Mouse (Mus musculus) right cerebral cortex, postnatal 36 days (tissue): ENCODE results near the gene Tpcn2.

Source experiments
- DNase-seq, 2 experiments: peaks; one replicate each; pipeline ENCODE4 v3.0.0; 2022; ENCODE audit warnings: low spot score in 2 of 2, mixed read lengths in 1 of 2

The Tpcn2 gene

DNA sequence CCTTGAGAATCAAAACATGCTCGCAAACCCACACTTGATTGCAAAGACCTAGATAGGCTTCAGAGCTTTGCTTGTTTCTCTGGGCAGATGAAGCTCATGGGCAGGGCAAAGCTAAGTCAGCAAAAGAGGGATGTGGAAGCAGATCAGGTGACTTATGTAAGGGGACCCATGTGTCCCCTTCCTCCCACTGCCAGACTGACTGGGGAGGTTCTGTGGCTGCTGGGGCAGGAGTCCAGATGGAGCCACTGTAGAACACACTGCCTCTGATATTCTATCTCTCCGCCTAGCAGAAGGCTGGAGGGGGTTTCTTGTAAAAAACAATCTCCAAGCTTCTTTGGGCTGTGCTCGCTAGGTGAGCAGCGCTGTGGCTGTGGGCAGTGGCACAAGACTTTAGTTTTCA is 128.1 kb downstream of the Tpcn2 start:
- no peak for DNase-seq

DNA sequence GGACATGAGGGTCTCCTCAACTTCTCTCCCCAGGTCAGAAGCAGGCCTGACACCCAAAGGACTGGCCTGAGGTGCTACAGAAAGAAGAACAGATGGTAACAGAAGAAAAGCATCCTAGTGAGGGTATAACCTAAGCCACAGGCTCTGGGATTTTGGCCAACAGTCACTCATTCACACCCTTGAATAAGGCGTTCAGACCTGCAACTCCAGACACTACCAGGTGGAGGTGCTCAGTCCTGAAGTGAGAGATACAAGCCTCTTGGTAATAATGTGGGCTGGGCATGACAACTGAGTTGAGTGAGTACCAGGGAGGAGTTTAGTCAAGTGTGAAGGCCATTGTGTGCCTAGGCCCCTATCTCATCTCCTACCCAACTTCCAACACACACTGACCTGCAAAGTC is 129.7 kb downstream of the Tpcn2 start:
- no peak for DNase-seq

DNA sequence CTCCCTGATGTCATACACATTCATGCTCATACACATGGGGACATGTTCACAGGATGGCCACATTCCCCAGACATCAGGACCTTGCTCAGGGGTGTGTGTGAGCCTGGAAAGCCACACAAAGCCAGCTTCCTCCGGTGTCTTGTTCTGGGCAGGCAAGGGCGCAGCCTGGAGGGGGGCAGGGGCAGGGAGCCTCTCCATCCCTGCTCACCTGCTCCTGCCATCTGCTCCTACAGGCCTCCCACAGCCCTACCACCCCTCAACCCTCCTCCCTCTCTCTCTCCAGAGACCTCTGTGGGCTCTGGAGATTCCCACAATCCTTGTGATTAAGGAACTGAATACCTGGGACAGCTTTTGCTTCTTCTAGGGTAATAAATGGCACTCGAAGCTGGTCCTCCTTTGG is 132.0 kb downstream of the Tpcn2 start:
- DNase-seq = no peak

DNA sequence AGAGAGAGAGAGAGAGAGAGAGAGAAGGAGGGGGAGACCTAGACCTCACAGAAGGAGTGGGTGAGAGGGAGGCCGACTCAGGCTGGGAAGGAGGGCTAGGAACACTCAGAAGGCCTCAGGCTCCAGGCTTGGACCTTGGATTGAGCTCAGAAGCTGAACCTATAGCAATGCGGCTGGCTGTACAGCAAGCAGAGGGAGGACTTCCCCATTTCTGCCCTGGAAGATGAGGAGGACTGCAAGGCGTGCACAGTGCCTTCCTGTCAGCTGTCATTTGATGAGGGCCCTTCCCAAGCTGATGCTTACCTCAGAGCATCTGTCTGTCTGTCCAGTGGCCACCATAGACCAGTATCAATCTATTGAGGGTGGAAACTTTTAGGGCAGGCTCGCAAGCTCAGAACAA is 134.9 kb downstream of the Tpcn2 start:
- no peak for DNase-seq

DNA sequence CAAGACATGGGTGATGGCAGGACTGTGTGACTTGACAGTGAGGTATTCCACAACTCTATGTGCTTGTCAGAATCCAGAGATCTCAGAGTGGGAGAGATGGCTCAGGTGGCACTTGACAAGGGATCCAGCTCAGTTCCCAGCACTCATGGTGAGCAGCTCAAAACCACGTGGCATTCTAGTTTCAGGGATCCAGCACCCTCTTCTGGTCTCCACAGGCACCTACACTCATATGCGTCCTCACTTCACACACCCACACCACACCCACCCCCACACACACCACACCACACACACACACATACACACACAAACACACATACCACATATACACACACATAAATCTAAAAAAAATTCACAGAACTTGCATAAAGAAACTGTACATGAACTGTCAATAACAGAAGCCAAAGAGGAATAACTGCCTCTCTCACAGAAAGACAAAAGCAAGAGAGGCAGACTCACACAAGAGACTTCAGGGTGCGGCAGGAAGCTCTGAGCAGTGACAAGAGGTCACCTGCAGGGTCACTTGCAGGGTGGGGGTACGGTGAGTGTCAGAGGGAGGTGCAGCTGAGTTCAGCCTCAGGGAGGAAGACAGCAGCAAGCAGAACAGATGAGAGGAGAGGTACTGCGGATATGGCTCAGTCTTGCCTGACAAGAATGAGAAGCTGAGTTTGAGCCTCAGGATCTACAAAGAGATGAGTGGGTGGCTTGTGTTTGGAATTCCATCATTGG is 135.7 kb downstream of the Tpcn2 start:
- DNase-seq = no peak

DNA sequence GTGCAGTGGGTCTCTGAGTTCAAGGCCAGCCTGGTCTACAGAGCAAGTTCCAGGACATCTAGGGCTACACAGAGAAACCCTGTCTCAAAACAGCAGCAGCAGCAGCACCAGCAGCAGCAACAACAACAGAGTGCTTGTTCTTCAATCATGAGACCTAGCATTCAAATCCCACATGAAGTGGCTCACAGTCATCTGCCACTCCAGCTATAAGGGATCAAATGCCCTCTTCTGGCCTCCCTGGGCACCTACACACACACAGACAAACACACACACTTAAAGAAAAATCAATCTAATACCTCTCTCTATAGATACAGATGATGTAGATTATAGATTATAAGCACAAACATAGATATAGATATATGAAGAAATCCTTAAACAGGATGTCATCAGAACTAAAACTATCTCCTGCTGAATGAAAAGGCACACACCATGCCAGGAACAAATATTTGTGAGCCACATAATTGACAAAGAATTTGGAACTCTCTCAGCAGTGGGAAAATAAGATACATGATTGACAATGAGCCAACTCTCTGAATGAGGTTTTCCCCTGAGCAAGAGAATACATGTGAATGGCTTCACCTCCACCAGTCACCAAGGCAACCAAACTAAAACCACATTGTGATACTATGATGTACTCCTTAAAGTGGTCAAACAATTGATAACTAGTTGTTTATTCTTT is 137.4 kb downstream of the Tpcn2 start:
- no peak for DNase-seq

DNA sequence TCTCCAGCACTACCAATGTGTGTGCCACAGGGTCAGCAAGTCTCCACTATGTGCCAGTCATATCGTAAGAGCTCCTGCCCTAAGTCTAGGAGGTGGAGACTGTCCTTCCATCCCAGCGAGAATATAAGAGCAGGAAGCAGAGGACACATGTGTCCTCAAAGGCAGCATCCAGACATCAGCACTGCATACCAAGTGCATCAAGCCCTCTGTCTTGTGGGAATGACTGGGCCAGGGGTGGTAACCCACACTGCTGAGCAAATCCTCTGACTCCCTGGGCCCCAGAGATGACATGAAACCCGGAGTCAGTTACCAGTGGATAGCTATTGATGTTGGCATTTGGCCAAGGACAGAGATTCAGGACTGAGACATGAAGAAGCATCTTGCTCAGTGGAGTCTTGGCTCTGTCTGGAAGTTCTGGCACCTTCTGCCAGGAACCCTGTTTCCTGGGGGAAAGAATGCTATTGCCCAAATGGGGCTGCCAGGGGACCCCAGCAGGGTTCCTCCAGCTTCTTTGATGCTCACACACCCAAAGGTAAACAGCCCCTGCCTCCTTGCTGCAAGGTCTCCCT is 140.2 kb downstream of the Tpcn2 start:
- no peak for DNase-seq

DNA sequence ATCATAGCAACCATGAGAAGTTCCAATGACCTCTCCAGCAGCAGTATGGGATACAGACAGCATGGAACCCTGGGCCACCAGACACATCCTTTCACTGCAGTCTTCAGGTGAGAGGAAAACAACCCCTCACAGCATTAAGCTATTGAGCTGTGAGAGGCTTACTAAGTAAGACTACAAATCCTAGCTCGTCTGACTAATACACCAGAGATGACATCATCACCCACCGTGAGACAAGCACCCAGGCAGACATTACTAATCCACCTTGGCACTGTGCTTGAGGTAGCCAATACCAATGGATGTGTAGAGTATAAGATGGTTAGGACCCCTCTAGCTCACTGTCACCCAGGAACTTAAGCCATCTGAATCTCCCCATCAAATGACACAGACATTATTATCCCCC is 143.2 kb downstream of the Tpcn2 start:
- DNase-seq = no peak

DNA sequence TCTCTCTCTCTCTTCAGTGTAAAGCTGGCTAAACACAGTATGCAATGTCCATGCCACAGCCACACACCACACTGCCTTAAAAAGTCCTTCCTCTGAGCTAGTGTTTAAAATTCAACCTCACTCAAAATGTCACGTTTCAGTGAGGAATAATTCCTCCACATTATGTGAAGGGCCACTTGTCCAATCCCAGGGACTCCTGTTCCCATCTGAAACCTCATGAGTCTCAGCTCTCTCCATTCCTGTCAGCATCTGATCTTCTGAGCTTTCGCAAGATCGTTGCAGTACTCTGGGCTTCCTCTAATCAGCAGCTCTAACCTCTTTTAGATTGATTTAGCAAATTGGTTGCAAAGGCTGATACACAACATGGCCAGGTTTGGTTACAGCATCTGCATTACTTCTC is 144.2 kb downstream of the Tpcn2 start:
- no peak for DNase-seq

DNA sequence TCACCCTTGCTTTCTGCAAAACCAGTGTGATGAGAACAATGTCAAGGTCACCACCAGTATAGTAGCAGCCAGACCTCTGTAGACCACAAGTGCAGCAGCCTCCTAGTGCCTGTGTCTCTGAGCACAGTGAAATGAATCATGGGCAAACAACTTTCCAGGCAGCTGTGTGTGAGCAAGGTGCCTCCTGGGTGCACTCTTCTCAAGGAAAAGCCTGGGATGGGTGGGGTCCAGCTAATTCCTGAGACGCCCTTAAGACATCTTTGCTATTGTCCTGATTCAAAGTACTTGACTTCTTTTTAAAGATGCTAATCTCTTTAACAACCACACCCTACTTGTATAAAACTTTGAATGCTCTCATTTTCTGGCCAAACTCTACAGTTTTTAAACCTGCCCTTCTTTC is 144.7 kb downstream of the Tpcn2 start:
- no peak for DNase-seq

DNA sequence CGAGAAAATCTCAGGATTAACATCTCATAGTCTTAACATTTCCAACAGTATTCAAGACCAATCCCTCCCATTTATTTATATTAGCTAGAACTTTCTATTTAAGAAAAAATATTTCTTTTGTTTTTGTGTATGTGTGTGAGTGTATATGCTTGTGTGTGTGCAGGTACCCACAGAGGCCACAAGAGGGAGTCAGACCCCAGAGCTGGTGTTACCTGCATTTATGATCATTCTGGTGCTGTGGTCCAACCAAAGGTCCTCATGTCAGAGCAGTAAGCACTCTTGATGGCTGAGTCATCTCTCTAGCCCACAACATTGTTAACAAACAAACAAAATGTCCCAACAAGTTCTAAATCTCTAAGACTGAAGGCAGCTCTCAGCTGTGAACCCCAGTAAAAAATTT is 145.9 kb downstream of the Tpcn2 start:
- DNase-seq = no peak

DNA sequence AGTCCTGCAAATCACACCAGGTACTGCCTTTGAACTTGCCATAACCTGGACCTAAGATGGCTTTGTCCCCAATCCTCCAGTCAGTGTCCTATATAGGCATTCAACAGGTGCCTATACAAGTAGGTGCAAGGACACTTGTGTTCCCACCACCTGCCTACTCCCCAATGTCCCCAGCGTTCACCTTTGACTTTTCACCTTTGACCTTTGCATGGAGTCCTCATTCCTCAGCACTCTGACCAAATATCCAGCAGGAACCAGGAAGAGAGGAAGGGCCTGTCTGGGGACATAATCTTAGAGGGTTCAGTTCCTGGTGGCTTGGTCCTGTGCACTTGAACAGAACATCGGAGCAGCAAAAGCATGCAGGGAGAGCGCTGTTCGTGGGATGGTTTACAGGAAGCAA is 147.0 kb downstream of the Tpcn2 start:
- no peak for DNase-seq
